Mouse (Mus musculus): ENCODE measurements around the gene Gbx1.

The Gbx1 gene

DNA sequence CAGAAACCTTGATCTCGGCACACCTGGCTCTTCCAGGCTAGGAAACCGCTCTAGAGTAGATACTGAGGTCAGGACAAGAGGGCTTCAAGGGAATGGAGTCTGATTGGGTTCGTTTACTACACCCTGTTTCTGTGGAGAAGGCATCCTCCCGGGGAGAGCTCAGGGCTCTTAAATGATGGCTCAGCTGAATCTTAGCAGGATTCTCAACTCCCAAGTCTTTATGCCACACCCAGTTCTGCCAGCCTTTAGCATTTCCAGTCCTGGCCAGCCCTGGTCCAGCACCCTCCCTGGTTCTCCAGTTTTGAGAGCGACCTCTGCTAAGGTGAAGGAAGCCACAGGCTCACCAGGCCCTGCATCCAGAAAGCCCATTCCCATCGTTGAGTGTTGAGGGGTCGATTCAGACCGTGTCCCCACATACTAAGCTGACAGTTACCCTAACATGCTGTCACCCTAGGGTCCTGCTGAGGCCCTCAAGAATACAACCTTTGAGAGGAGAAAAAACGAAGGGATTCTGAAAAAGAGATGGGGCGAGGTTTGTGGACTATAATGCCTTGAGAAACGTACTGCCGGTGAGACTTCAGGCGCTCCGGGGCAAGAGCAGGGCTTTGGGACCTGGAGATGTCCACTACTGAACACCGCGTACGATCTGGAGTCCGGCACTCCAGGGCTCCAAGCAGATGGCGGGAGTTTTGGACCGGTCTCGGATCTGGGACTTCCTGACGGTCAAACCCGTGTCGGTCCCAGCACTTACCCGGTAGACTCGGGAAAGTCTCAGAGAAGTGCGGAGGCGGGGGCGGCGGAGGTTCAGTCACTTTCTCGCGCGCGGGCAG is 1.4 kb downstream of the Gbx1 start:
- DNase-seq (ENCODE audit: low read depth), result no peak

DNA sequence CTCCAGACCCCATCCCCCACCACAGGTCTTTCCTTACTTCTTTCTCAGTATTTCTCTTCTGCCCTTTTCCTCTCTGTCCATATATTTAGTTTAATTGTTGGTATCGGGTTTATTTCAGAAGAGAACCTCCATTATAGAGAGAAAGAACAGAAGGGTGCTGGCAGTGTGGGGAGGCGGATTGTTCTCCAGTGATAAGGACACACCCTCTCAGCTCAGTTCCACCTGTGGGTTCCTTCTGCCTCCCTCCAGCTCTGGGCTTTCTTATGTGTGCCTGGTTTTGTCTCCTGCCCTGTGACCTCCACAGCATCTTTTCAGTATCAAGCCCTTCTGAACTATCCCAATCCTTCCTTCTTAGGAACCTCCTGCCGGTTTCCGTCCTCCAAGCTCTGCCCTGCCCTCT is 2.5 kb downstream of the Gbx1 start:
- DNase-seq (ENCODE audit: low read depth), result no peak

- DNase-seq (ENCODE audit: low read depth), result no peak
Measured at GRCm38 (mm10) chr5:24523806-24524205, 3.2 kb downstream of the Gbx1 start.

DNA sequence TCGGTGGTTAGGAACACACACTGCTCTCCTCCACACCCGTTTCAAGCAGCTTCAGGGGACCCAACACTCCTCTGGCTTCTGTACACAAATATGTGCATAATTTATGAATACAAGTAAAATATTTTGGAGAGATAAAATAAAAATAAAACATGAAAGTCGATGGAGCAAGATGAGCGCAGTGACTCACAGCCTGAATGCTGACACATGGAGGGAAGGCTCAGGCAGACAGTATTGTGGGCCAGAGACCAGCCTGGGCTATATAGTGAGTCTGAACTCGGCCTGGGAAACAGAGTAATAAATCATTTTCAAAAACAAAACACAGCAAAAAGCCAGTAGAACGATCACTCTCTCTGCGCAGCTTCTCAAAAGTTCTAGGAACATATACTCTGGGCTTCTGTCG is 5.6 kb downstream of the Gbx1 start:
- DNase-seq (ENCODE audit: low read depth), result no peak

DNA sequence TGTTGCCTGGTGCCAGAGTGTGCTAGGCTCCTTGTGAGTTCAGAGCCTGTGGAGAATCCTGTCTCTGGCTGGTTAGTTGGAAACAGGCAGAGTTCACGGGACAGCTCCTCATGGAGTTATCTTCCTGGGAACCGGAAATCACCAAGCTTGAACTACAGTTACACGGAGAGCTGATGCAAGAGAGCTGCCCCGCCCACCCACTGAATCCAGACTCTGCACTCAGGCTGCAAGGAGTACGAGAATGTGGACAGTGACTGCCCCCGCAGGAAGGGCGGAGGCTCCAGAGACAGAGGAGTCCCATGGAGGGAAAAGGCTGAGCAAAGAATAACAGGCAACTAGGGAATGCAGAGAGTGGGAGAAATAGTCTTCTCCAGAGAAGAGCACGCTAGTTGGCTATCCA is 14.7 kb downstream of the Gbx1 start:
- DNase-seq (ENCODE audit: low read depth), result peak; percentile 43

- peak; percentile 54 for DNase-seq (ENCODE audit: low read depth)
Measured at GRCm38 (mm10) chr5:24510635-24511034, 16.4 kb downstream of the Gbx1 start.

DNA sequence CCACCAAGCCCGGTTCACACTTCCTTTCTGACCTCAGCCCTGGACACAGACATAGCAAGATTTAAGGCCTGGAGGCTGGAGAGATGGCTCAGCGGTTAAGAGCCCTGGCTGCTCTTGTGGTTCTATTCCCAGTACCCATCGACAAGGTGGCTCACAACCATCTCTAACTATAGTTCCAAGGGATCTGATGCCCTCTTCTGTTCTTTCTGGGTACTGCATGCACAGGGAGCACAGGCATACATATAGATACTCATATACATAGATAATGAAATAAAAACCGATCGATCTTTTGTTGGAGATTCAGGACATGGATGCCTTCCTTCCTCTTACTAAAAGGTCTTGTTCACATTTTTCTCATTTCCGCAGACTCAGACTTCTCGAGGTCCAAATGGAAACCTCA is 18.6 kb downstream of the Gbx1 start:
- DNase-seq (ENCODE audit: low read depth), result no peak

GRCm38 (mm10) chr5:24505513-24505912 is 21.5 kb downstream of the Gbx1 start:
- DNase-seq (ENCODE audit: low read depth), result no peak

GRCm38 (mm10) chr5:24502786-24503185 is 24.2 kb downstream of the Gbx1 start:
- DNase-seq (ENCODE audit: low read depth), result no peak

GRCm38 (mm10) chr5:24500851-24501250 is 26.2 kb downstream of the Gbx1 start:
- DNase-seq (ENCODE audit: low read depth), result peak; percentile 26

DNA sequence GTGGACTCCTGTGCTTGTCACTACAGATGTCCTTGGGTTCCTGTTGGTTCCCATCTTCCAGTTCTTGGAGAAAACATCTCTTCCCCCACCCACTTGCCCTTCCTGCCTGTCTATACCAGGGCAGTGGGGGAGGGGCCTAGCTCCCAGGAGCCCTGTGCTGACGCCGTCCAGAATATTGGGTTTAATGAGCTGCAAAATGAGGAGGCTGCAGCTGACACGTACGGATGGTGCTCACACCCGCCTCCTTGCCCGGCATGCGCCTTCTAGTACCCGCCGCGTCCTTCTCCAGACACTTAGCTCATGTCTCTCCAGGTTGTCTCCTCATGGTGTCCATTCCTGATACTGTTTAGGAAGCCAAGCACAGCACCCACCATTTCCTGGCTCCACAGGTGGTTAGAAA is 27.9 kb downstream of the Gbx1 start:
- DNase-seq (ENCODE audit: low read depth), result no peak

DNA sequence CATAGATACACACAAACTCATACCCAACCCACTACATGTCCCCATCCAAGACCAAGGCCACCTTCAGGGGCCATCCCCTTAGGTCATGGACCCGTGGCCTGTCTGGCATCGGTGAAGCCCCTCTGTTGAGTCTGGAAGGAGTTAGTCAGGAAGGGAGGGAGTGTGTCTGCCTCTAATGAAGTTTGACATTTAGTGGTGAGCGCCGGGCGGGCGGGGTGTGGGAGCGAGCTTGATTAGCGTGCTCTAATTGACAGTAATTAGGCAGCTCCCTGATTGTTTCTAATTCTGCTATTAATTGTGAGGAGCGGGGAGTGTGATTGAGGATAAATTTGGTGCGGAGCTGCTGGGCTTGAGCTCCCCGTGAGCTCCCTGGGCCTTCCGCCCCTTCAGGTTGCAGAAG is 29.5 kb downstream of the Gbx1 start:
- DNase-seq (ENCODE audit: low read depth), result no peak

GRCm38 (mm10) chr5:24496756-24497155 is 30.2 kb downstream of the Gbx1 start:
- DNase-seq (ENCODE audit: low read depth), result no peak

DNA sequence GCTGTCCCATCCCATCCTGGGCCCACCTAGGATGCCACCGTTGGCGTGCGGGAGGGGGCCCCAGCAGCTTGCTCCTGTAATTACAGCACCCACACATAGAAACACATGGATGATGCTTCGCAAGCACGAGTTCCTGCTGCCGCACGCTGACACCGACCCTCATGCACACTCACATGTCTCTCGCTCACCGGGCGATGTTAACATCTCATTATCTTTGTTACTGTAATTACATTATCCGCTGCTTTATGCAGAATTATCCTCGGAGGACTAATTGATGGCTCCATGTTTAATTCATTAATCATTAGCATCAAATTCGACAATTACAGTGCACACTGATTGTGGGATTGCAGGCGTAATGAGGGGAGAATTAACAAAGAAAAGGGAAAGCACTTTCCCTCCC is 32.0 kb downstream of the Gbx1 start:
- no peak for DNase-seq (ENCODE audit: low read depth)

DNA sequence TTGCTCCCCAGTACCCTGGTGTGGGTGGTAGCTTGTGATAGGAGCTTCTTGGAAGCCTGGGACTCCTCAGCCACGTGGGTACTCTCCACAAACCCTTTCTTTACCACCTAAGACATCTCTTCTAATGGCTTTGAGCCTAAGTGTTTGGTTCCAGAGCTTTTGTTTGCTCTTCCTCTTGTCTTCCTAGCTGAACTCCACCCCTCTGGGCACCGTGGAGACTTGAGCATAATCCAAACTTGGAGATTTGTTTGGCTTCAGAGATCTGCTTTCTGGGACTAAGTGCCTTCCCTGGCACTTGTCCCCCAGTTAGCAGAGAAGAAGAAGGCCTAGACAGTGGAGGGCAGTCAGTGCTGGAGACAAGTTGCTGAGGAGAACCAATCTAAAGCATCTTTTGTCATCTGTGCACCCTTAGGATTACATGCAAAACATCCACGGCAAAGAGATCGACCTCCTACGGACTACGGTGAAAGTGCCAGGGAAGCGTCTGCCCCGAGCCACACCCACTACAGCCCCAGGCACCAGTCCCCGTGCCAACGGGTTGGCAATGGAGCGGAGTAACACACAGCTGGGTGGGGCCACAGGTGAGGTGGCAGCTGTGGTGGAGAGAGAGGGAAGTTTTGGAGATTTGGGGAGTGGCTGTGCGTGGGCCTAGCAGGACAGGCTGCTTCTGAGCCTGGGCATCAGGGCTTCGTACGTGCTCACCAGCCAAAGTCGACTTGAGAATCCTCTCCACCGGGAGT is 34.3 kb downstream of the Gbx1 start:
- no peak for DNase-seq (ENCODE audit: low read depth)

DNA sequence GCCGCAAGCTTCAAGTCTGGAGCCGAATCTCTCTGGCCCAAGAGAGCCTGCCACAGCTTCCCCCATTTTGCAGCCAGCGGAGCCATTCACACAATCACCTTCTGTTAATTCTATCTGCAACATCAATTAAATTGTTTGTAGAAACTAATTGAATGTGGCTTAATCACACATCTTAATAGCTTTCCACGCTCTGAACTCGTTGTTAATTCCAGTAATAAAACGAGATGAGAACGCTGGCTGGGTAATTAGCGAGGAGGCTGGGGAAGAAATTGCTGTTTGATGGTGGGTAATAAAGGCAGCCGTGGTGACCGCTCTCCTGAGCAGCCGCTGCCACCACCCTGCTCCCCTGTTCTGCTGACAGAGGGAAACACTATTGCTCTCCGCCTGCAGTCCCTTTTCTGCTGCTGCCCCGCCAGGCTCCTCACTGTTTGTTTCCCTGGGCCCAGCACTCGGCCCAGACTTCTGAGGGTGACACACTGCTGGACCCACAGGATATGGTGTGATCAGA is 36.5 kb downstream of the Gbx1 start:
- DNase-seq (ENCODE audit: low read depth), result no peak

DNA sequence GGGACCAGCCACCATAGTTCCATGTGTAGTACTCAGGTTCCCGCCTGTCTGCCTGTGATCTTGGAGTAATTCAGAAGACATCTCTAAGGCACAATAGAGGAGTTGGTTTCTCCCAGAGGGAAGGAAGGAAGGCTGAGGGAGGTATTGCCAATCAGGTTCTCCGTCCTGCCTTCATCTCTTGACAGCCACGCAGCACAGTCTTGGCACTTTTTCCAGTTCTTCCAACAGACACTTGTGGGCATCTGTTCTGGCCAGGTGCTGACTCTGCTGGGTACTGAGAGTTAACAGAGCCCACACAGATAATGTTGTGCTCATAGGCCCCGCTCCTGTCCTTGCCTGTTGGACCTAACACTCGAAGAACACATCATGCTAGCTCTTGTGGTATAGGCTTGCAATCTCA is 40.3 kb downstream of the Gbx1 start:
- DNase-seq (ENCODE audit: low read depth), result no peak

GRCm38 (mm10) chr5:24486097-24486496 is 40.9 kb downstream of the Gbx1 start:
- DNase-seq (ENCODE audit: low read depth), result peak; percentile 92

DNA sequence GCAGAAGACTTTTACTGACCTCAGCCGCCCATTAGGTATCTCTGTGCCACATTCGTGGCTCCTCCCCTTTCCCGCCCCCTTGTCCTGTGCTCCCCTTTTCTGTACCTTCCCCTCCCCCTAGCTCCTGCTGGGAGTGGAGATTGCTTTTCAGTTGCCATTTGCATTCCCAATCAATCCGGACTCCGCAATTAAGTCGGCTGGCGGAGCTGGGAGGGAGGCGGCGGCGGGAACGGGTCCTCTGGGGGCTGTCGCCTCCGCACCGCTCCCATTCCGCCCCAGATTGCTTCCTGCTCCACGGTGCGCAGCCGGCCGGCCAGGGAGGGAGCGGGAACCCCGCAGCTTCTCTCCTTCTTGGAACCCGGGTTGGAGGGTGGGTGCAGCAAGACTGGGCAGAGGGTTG is 42.0 kb downstream of the Gbx1 start:
- no peak for DNase-seq (ENCODE audit: low read depth)

DNA sequence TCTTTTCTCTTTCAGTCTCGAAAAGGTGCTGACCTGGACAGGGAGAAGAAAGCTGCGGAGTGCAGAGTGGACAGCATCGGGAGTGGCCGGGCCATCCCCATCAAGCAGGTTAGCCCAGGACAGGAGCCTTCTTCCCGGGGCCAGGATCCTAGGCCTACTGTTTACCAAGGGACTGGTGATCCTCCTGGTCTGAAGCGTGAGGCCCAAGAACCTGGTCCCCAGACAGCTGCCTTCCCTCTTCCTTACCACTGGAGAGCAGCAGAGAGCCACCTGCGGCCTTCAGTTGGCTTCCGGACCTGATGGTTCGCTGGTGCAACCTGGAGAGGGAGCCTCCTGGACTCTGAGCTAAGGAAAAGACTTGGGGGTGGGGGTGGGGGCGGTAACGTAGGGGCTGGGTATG is 43.7 kb downstream of the Gbx1 start:
- DNase-seq (ENCODE audit: low read depth), result peak; percentile 76

- DNase-seq (ENCODE audit: low read depth), result no peak
Measured at GRCm38 (mm10) chr5:24482247-24483079, 44.5 kb downstream of the Gbx1 start.

DNA sequence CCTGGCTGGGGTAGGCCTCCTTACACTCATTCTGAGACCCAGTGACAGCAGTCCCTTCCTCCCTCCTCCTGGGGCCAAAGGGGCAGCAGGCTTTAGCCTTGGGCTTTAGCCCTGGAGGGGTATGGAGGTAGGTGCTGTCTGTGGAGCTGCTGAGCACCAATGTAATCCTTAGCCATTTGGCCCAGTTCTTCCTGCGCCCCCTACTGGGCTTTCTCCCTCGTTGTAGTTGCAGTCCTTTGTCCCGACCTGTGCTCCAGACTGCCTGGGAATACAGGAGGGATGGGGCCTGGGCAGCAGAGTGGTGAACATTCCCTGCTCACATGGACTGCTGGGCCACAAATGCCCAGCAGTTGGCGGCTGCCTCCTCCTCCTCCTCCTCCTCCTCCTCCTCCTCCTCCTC is 45.4 kb downstream of the Gbx1 start:
- DNase-seq (ENCODE audit: low read depth), result peak; percentile 82
